Mouse (Mus musculus) testis, adult 2 months (tissue): ENCODE measurements around the gene Agap2.

Experiments used
- CTCF ChIP-seq: fragments of 200-500 bp; IDR thresholded peaks from 2 replicates; pipeline ENCODE4 v1.5.1; 2012; ENCODE audit warnings: low read depth, mild to moderate bottlenecking, inconsistent platforms, low read length, moderate library complexity; ENCODE audit not compliant: control insufficient read depth, insufficient read depth, insufficient replicate concordance
- POLR2A ChIP-seq: fragments of 200-500 bp; IDR thresholded peaks from 2 replicates; pipeline ENCODE4 v1.6.1; 2012; ENCODE audit warnings: low read depth, mild to moderate bottlenecking, inconsistent platforms, low read length, moderate library complexity; ENCODE audit not compliant: control insufficient read depth

GRCm38 (mm10) chr10:127094382-127094802, 19.3 kb downstream of the Agap2 start:
- TF ChIP-seq POLR2A = no peak
- no peak for TF ChIP-seq CTCF
